Mouse (Mus musculus) left cerebral cortex, adult 9 months (tissue): ENCODE data around the gene Mall.
A peak's percentile ranks its signal among the peaks of the same experiment; 100 is the strongest.

Source experiments
- DNase-seq, 2 experiments: peaks; one replicate each; pipeline ENCODE4 v3.0.0; 2022; ENCODE audit warnings: low spot score in 2 of 2

Mall gene

GRCm38 (mm10) chr2:127730301-127730997 is 717 bp upstream of the Mall start:
- DNase-seq, result no peak

GRCm38 (mm10) chr2:127728661-127729450 is 876 bp downstream of the Mall start:
- DNase-seq, result no peak

GRCm38 (mm10) chr2:127728146-127728545 is 1.6 kb downstream of the Mall start:
- DNase-seq, result no peak

GRCm38 (mm10) chr2:127723193-127723592 is 6.5 kb downstream of the Mall start:
- no peak for DNase-seq

GRCm38 (mm10) chr2:127722176-127722892 is 7.4 kb downstream of the Mall start:
- DNase-seq, result peak in 1 of 2 experiments; percentile 19

- no peak for DNase-seq
These were observed 10.8 kb downstream of the Mall start for GRCm38 (mm10) chr2:127718839-127719468.

GRCm38 (mm10) chr2:127714726-127715125 is 15.0 kb downstream of the Mall start:
- no peak for DNase-seq

- no peak for DNase-seq
These were observed 20.9 kb downstream of the Mall start for GRCm38 (mm10) chr2:127708792-127709191.

GRCm38 (mm10) chr2:127708060-127708459 is 21.7 kb downstream of the Mall start:
- DNase-seq, result no peak

GRCm38 (mm10) chr2:127705267-127705666 is 24.5 kb downstream of the Mall start:
- DNase-seq, result no peak

GRCm38 (mm10) chr2:127689239-127689638 is 40.5 kb downstream of the Mall start:
- DNase-seq, result no peak

GRCm38 (mm10) chr2:127683687-127684331 is 45.9 kb downstream of the Mall start:
- DNase-seq, result peak; percentile 7 to 58

GRCm38 (mm10) chr2:127667843-127668506 is 61.8 kb downstream of the Mall start:
- peak in 1 of 2 experiments; percentile 17 for DNase-seq

- no peak for DNase-seq
These were observed 62.7 kb downstream of the Mall start for GRCm38 (mm10) chr2:127667015-127667414.

GRCm38 (mm10) chr2:127662708-127663107 is 67.0 kb downstream of the Mall start:
- DNase-seq, result no peak

- peak in 1 of 2 experiments; percentile 28 for DNase-seq
These were observed 73.5 kb downstream of the Mall start, which contains the start of gene Mal for GRCm38 (mm10) chr2:127656086-127656720. Gene Mal (minus strand): TSS chr2:127656695.

GRCm38 (mm10) chr2:127655419-127655818 is 74.3 kb downstream of the Mall start:
- no peak for DNase-seq

- DNase-seq, result no peak
These were observed 74.9 kb downstream of the Mall start for GRCm38 (mm10) chr2:127654786-127655185.
